Mouse (Mus musculus): Measurements from ENCODE around the gene Lbh.

DNA sequence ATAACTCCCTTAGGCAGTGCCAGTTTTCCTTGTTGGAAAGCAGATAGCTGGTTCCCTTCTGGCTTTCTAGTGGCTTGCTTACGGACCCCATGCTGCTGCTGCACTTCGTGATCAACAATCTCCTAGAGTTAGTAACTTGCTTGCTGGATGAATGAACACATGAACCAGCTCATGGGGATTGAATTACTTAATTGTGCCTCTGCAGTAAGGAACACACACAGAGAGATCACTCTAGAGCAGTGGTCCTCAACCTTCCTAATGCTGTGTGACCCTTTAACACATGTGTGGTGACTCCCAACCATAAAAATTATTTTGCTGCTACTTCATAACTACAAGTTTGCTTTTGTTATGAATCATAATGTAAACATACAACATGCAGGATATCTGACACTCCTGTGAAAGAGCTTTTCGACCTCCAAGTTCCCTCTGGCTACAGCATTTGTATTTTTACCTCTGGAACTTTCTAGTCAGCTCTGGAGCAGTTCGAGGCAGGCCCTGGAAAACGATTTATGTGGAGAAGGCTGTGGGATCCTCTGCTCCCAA, 41.5 kb downstream of the Lbh start:
- TF ChIP-seq POLR2A (IDR thresholded peaks at IDR 0.05; ENCODE audit: borderline replicate concordance, extremely low read depth, insufficient read depth, insufficient read length, poor library complexity, severe bottlenecking) (no peak), CTCF (IDR thresholded peaks at IDR 0.05; ENCODE audit: borderline replicate concordance, extremely low read depth, insufficient read depth, insufficient read length) (no peak)
